Mouse (Mus musculus) forebrain, postnatal 0 days (tissue): ENCODE data around the gene Rnf41. TPM values are rescaled to one million over a fixed set of nuclear protein-coding genes. Genes with fewer than 3 reads are reported as not detected.

Experiments
- ATAC-seq: fragments of 200-750 bp; cut with Nextera tagmentation; 2 replicates; pipeline ENCODE4 v1.8.0; 2017; ENCODE audit warnings: mild to moderate bottlenecking, moderate library complexity
- DNase-seq: peaks from one replicate; pipeline ENCODE4 v3.0.0-alpha.2; 2015
- H3K27ac ChIP-seq: fragments of 300-500 bp; sonication (generic); 2 replicates; pipeline ENCODE4 v1.5.1; 2014; ENCODE audit warnings: low read depth, mild to moderate bottlenecking, antibody characterized with exemption, low read length, moderate library complexity, mixed read lengths
- H3K27me3 ChIP-seq: fragments of 300-500 bp; sonication (generic); 2 replicates; pipeline ENCODE4 v1.6.1; 2014; ENCODE audit warnings: mild to moderate bottlenecking, low read length, mixed read lengths; ENCODE audit not compliant: insufficient read depth
- H3K36me3 ChIP-seq: fragments of 300-500 bp; sonication (generic); 2 replicates; pipeline ENCODE4 v1.6.1; 2014; ENCODE audit warnings: mild to moderate bottlenecking, moderate library complexity; ENCODE audit not compliant: insufficient read depth
- H3K4me1 ChIP-seq: fragments of 300-500 bp; sonication (generic); 2 replicates; pipeline ENCODE4 v1.6.1; 2014; ENCODE audit warnings: antibody characterized with exemption; ENCODE audit not compliant: insufficient read depth
- H3K4me2 ChIP-seq: fragments of 300-500 bp; sonication (generic); 2 replicates; pipeline ENCODE4 v1.6.1; 2014; ENCODE audit warnings: low read depth, mild to moderate bottlenecking, moderate library complexity
- H3K4me3 ChIP-seq: fragments of 300-500 bp; sonication (generic); 2 replicates; pipeline ENCODE4 v1.5.1; 2014; ENCODE audit warnings: low read depth, low read length, mixed read lengths
- H3K9ac ChIP-seq: fragments of 300-500 bp; sonication (generic); 2 replicates; pipeline ENCODE4 v1.6.1; 2014; ENCODE audit warnings: mild to moderate bottlenecking
- H3K9me3 ChIP-seq: fragments of 300-500 bp; sonication (generic); 2 replicates; pipeline ENCODE4 v1.6.1; 2016; ENCODE audit warnings: low read length
- CTCF ChIP-seq: sonication (generic); IDR thresholded peaks from 2 replicates; pipeline ENCODE4 v1.5.1; 2016; ENCODE audit warnings: antibody characterized with exemption, control low read depth, low read depth
- WGBS: fragments of 180-500 bp; shearing (Covaris S2); extraction: QIAGEN DNeasy Blood & Tissue Kit; methylation state at CpG from one replicate; pipeline ENCODE4 v1.1.7; 2014; 5-methylcytosine and 5-hydroxymethylcytosine counted together
- polyA plus RNA-seq: library from polyadenylated mRNA; unstranded; fragments of >200 nt; fragmentation: Nextera tagmentation; extraction: Ambion mirVana; gene quantifications from 2 replicates; pipeline ENCODE4 v1.2.1, GENCODE M21; 2015
- total RNA-seq: library from RNA; depleted of rRNA; stranded (reverse); fragments of >200 nt; gene quantifications from 2 replicates; pipeline ENCODE4 v1.2.3, GENCODE M21; 2014

The Rnf41 gene
- total and polyA plus RNA-seq, 2 experiments from 2014 or later = 108 to 118 TPM

- Histone ChIP-seq H3K27me3 (no peaks in the 10 kb centered on the region), H3K27ac (no peak overlapping the region), H3K4me3 (no peak overlapping the region), H3K9ac (no peak overlapping the region), H3K9me3 (no peaks in the 10 kb centered on the region), H3K4me1 (no peaks in the 10 kb centered on the region), H3K36me3 (peaks cover 71% of the 10 kb centered on the region), H3K4me2 (no peak overlapping the region)
- ATAC-seq (no peak), DNase-seq (no peak)
- TF ChIP-seq CTCF = no peak
- WGBS = 69% methylated on average over 7 of the region's 7 CpGs
Measured at GRCm38 (mm10) chr10:128424604-128425003, 13.1 kb downstream of the Rnf41 start.

GRCm38 (mm10) chr10:128425260-128425659 lies 13.8 kb downstream of the Rnf41 start:
- H3K27ac ChIP-seq = no peak overlapping the region
- TF ChIP-seq CTCF = no peak
- no peak overlapping the region for H3K9ac ChIP-seq
- no peaks in the 10 kb centered on the region for H3K27me3 ChIP-seq
- DNase-seq (no peak), ATAC-seq (no peak)
- WGBS = 93% methylated on average over 3 of the region's 3 CpGs
- no peak overlapping the region for H3K4me2 ChIP-seq
- no peaks in the 10 kb centered on the region for H3K4me1 ChIP-seq
- no peak overlapping the region for H3K4me3 ChIP-seq
- H3K36me3 ChIP-seq = peaks cover 70% of the 10 kb centered on the region
- no peaks in the 10 kb centered on the region for H3K9me3 ChIP-seq

GRCm38 (mm10) chr10:128429052-128429451 lies 17.6 kb downstream of the Rnf41 start:
- Histone ChIP-seq H3K9me3 (no peaks in the 10 kb centered on the region), H3K9ac (no peak overlapping the region), H3K4me2 (no peak overlapping the region), H3K27ac (no peak overlapping the region), H3K36me3 (peaks cover 50% of the 10 kb centered on the region), H3K4me3 (no peak overlapping the region), H3K27me3 (no peaks in the 10 kb centered on the region), H3K4me1 (no peaks in the 10 kb centered on the region)
- 93% methylated on average over 5 of the region's 5 CpGs for WGBS
- DNase-seq (no peak), ATAC-seq (no peak)
- TF ChIP-seq CTCF = no peak

GRCm38 (mm10) chr10:128429454-128429853 lies 18.0 kb downstream of the Rnf41 start:
- H3K9me3 ChIP-seq = no peaks in the 10 kb centered on the region
- H3K27ac ChIP-seq = no peak overlapping the region
- 91% methylated on average over 4 of the region's 4 CpGs for WGBS
- no peak overlapping the region for H3K9ac ChIP-seq
- no peak overlapping the region for H3K4me3 ChIP-seq
- H3K4me1 ChIP-seq = no peaks in the 10 kb centered on the region
- H3K36me3 ChIP-seq = peaks cover 47% of the 10 kb centered on the region
- DNase-seq = no peak
- no peak for ATAC-seq
- TF ChIP-seq CTCF = no peak
- H3K4me2 ChIP-seq = no peak overlapping the region
- no peaks in the 10 kb centered on the region for H3K27me3 ChIP-seq

GRCm38 (mm10) chr10:128433417-128433816 lies 22.0 kb downstream of the Rnf41 start:
- Histone ChIP-seq H3K4me3 (no peak overlapping the region), H3K9ac (no peak overlapping the region), H3K36me3 (peaks cover 72% of the 10 kb centered on the region), H3K27me3 (no peaks in the 10 kb centered on the region), H3K4me2 (no peak overlapping the region), H3K4me1 (no peaks in the 10 kb centered on the region), H3K27ac (no peak overlapping the region), H3K9me3 (no peaks in the 10 kb centered on the region)
- no peak for TF ChIP-seq CTCF
- WGBS = 93% methylated on average over 2 of the region's 2 CpGs
- DNase-seq (no peak), ATAC-seq (no peak)

- no peaks in the 10 kb centered on the region for H3K27me3 ChIP-seq
- no peaks in the 10 kb centered on the region for H3K4me1 ChIP-seq
- H3K9me3 ChIP-seq = no peaks in the 10 kb centered on the region
- no peak for TF ChIP-seq CTCF
- peaks cover 72% of the 10 kb centered on the region for H3K36me3 ChIP-seq
- ATAC-seq (no peak), DNase-seq (no peak)
- H3K27ac ChIP-seq = no peak overlapping the region
- no peak overlapping the region for H3K4me3 ChIP-seq
- H3K9ac ChIP-seq = no peak overlapping the region
- WGBS = 89% methylated on average over 10 of the region's 10 CpGs
- H3K4me2 ChIP-seq = no peak overlapping the region
Measured at GRCm38 (mm10) chr10:128434681-128435080, 23.2 kb downstream of the Rnf41 start.

- DNase-seq = no peak
- TF ChIP-seq CTCF = no peak
- ATAC-seq = no peak
- Histone ChIP-seq H3K4me1 (no peaks in the 10 kb centered on the region), H3K36me3 (peaks cover 73% of the 10 kb centered on the region), H3K9me3 (no peaks in the 10 kb centered on the region), H3K27me3 (no peaks in the 10 kb centered on the region), H3K4me2 (no peak overlapping the region), H3K4me3 (no peak overlapping the region), H3K27ac (no peak overlapping the region), H3K9ac (no peak overlapping the region)
- 78% methylated on average over 17 of the region's 17 CpGs for WGBS
Measured at GRCm38 (mm10) chr10:128435186-128435823, 23.8 kb downstream of the Rnf41 start.

- no peak overlapping the region for H3K9ac ChIP-seq
- no peaks in the 10 kb centered on the region for H3K9me3 ChIP-seq
- 82% methylated on average over 5 of the region's 5 CpGs for WGBS
- H3K4me2 ChIP-seq = no peak overlapping the region
- no peaks in the 10 kb centered on the region for H3K27me3 ChIP-seq
- DNase-seq = no peak
- no peak for ATAC-seq
- no peaks in the 10 kb centered on the region for H3K4me1 ChIP-seq
- H3K27ac ChIP-seq = 0 out of 2 replicates have a peak overlapping the region, but pooled peaks have one; percentile 29
- TF ChIP-seq CTCF = no peak
- H3K4me3 ChIP-seq = no peak overlapping the region
- peaks cover 73% of the 10 kb centered on the region for H3K36me3 ChIP-seq
Measured at GRCm38 (mm10) chr10:128435873-128436272, 24.4 kb downstream of the Rnf41 start.
